Mouse (Mus musculus) midbrain, embryonic 14.5 days (tissue): ENCODE measurements at regions not wholly inside any gene's neighbourhood (a gene's known extent, or its start where the extent isn't known, plus 50 kb on each side); places are given as distances from the start of the nearest gene placed in this dataset.

Experiments used
- ATAC-seq: fragments of 200-750 bp; cut with Nextera tagmentation; 2 replicates; pipeline ENCODE4 v1.8.0; 2017; ENCODE audit warnings: moderate number of reproducible peaks, moderate library complexity; ENCODE audit not compliant: low FRiP score, low TSS enrichment
- DNase-seq: peaks from one replicate; pipeline ENCODE4 v3.0.0-alpha.2; 2015
- H3K27ac ChIP-seq: fragments of 300-500 bp; sonication (generic); replicated peaks from 2 replicates; pipeline ENCODE4 v1.5.1; 2014; ENCODE audit warnings: mild to moderate bottlenecking, low read depth, low read length, moderate library complexity
- H3K27me3 ChIP-seq: fragments of 300-500 bp; sonication (generic); 2 replicates; pipeline ENCODE4 v1.6.1; 2014; ENCODE audit warnings: low read length, control low read depth, mixed read lengths; ENCODE audit not compliant: control insufficient read depth, insufficient read depth
- H3K36me3 ChIP-seq: fragments of 300-500 bp; sonication (generic); 2 replicates; pipeline ENCODE4 v1.6.1; 2014; ENCODE audit warnings: low read length, control low read depth; ENCODE audit not compliant: control insufficient read depth, insufficient read depth
- H3K4me1 ChIP-seq: fragments of 300-500 bp; sonication (generic); 2 replicates; pipeline ENCODE4 v1.6.1; 2014; ENCODE audit warnings: mild to moderate bottlenecking, antibody characterized with exemption, low read length, control low read depth; ENCODE audit not compliant: control insufficient read depth, insufficient read depth
- H3K4me2 ChIP-seq: fragments of 300-500 bp; sonication (generic); 2 replicates; pipeline ENCODE4 v1.6.1; 2014; ENCODE audit warnings: mild to moderate bottlenecking, low read length, moderate library complexity
- H3K4me3 ChIP-seq: fragments of 300-500 bp; sonication (generic); replicated peaks from 2 replicates; pipeline ENCODE4 v1.5.1; 2014; ENCODE audit warnings: low read depth, low read length
- H3K9ac ChIP-seq: fragments of 300-500 bp; sonication (generic); replicated peaks from 2 replicates; pipeline ENCODE4 v1.6.1; 2014; ENCODE audit warnings: mild to moderate bottlenecking, low read length, moderate library complexity
- H3K9me3 ChIP-seq: fragments of 300-500 bp; sonication (generic); 2 replicates; pipeline ENCODE4 v1.6.1; 2016; ENCODE audit warnings: low read length, control low read depth, mixed read lengths; ENCODE audit not compliant: control insufficient read depth
- WGBS: fragments of 180-500 bp; shearing (Covaris S2); extraction: QIAGEN DNeasy Blood & Tissue Kit; methylation state at CpG from one replicate; pipeline ENCODE4 v1.1.7; 2014; 5-methylcytosine and 5-hydroxymethylcytosine counted together

DNA sequence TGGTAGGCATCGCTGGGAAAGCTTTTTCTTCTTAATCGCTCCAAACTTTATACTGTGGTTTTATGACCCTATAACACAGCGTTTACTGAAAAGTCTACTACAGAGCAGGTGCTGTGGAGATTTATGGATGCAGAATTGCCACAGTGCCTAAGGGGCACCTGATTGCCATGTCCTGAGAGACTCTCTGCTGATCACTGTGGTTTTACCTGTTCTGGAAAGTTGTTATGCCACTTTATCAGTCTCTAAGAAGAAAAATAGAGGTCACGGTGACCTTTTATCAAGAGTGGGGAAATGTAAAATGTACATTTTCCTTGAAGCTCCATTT is 250.0 kb downstream of the Trib2 start:
- Histone ChIP-seq H3K9me3 (no peaks in the 10 kb centered on the region), H3K27ac (no peak overlapping the region)

DNA sequence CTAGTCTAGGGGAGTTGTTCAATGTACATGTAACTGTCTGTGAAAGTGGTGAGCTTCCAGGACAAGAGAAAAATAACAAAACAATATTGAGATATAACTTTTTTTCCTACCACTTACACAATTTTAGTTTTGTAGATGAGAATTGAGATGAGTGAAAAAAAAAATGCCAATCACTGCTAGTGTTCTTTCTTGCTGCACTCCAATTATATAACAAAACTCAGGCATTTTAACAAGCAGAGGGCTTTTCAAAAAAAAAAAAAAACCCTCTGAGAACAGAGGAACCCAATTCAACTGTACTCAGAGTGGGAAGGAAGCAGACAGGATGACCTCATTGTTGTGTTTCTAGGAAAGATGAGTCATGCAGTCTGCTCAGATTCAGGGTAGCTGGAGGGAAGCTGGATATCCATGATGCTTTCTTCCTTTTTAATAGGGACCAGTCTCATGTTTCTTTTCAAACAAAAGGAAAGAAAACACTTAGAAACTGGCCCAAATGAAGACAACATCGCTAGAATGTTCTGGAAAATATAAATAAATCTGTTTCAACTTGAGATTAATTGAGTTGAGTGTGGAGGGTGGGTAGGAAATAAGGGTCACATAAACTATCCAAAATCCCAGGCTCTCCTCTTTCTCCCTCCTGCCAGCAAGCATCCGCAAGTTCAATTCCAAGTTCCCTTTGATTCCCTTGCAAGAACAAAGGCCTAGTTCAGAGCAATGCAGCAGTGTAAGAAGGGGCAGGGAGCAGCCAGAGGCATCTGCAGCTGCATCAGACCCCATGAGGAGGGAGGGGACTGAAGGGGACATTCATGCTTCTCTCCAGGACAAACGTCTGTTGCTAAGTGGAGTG is 250.6 kb downstream of the Trib2 start:
- peaks cover 5% of the 10 kb centered on the region; the same call in 1 of the 2 replicates for H3K4me1 ChIP-seq
- no peaks in the 10 kb centered on the region for H3K27me3 ChIP-seq
- H3K9me3 ChIP-seq, result no peaks in the 10 kb centered on the region
- H3K4me3 ChIP-seq, result no peak overlapping the region
- no peak overlapping the region for H3K4me2 ChIP-seq
- no peaks in the 10 kb centered on the region for H3K36me3 ChIP-seq
- DNase-seq (peak; percentile 21), ATAC-seq (no peak)
- 20% methylated on average over 3 of the region's 3 CpGs for whole genome bisulfite sequencing
- H3K27ac ChIP-seq, result no peak overlapping the region
- no peak overlapping the region for H3K9ac ChIP-seq

More for the DNA sequence above, 250.0 kb downstream of the Trib2 start:
- no peak overlapping the region for H3K4me2 ChIP-seq
- no peaks in the 10 kb centered on the region for H3K27me3 ChIP-seq
- H3K4me3 ChIP-seq, result no peak overlapping the region
- DNase-seq, result no peak
- H3K4me1 ChIP-seq, result peaks cover 5% of the 10 kb centered on the region; the same call in 1 of the 2 replicates
- no peaks in the 10 kb centered on the region for H3K36me3 ChIP-seq
- WGBS, result 49% methylated on average over 4 of the region's 4 CpGs
- H3K9ac ChIP-seq, result no peak overlapping the region
- no peak for ATAC-seq

DNA sequence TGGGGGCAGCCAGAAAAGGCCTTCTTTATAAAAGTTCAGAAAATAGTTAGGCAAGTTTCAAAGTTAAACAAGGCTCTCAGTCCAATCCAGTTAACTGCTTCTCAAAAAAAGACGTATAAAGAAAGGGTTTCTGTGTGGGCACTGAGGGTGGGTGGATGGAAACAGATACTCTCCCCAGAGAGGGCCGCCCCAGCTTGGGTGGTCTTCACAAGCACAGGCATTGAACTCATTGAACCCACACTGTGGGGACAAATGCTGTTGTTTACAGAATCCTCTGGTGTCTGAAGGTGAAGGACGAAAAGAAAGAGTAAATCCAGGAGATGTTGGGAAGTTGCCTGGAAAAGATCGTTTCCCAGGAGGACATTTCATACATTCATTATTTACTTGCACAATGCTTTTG is 253.9 kb downstream of the Trib2 start:
- no peak overlapping the region for H3K27ac ChIP-seq
- no peak for DNase-seq
- no peak overlapping the region for H3K4me3 ChIP-seq
- no peaks in the 10 kb centered on the region for H3K36me3 ChIP-seq
- 55% methylated on average over 4 of the region's 4 CpGs for WGBS
- no peaks in the 10 kb centered on the region for H3K9me3 ChIP-seq
- no peak overlapping the region for H3K9ac ChIP-seq
- H3K4me1 ChIP-seq, result peaks cover 5% of the 10 kb centered on the region; the same call in 1 of the 2 replicates
- H3K4me2 ChIP-seq, result no peak overlapping the region
- no peaks in the 10 kb centered on the region for H3K27me3 ChIP-seq
- ATAC-seq, result no peak

DNA sequence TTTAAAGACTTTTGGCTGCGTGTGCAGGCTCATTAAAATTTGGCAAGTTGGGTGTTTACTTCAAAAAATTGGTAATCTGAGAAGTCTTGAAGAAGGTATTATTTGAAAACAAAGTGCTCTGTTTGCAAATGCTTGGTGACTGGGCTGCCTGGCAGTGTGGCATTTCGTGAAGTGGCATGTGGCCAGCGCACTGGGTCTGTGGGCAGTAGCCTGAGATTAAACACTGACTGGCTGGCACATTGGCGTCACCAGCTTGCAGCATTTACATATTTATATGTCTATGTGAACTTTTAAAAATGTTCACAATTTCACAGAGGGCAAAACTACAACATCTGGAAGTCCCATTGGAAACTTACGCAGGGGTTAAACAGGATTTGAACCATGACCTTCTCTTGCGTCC is 261.3 kb downstream of the Trib2 start:
- 91% methylated on average over 6 of the region's 6 CpGs for WGBS
- no peaks in the 10 kb centered on the region for H3K4me1 ChIP-seq
- H3K9me3 ChIP-seq, result no peaks in the 10 kb centered on the region
- ATAC-seq (no peak), DNase-seq (no peak)
- no peak overlapping the region for H3K4me2 ChIP-seq
- H3K27ac ChIP-seq, result no peak overlapping the region
- H3K9ac ChIP-seq, result no peak overlapping the region
- H3K36me3 ChIP-seq, result no peaks in the 10 kb centered on the region
- H3K27me3 ChIP-seq, result no peaks in the 10 kb centered on the region
- no peak overlapping the region for H3K4me3 ChIP-seq

DNA sequence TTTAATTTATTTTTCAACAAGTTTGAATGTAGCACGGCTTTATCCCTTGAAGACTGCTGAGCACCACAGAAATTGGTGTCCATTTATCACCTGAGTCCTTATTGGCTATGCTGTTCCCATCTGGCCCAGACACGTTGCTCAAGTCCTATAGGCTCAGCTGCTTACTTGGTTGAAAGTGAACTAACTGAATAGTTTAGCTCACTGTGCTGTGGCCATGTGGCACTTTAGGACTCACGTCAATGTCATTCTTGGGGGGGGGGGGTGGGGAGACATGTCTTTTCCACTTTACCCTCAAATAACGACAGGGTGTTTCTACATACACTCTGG is 263.1 kb downstream of the Trib2 start:
- 49% methylated on average over 4 of the region's 4 CpGs for WGBS
- DNase-seq (no peak), ATAC-seq (no peak)

DNA sequence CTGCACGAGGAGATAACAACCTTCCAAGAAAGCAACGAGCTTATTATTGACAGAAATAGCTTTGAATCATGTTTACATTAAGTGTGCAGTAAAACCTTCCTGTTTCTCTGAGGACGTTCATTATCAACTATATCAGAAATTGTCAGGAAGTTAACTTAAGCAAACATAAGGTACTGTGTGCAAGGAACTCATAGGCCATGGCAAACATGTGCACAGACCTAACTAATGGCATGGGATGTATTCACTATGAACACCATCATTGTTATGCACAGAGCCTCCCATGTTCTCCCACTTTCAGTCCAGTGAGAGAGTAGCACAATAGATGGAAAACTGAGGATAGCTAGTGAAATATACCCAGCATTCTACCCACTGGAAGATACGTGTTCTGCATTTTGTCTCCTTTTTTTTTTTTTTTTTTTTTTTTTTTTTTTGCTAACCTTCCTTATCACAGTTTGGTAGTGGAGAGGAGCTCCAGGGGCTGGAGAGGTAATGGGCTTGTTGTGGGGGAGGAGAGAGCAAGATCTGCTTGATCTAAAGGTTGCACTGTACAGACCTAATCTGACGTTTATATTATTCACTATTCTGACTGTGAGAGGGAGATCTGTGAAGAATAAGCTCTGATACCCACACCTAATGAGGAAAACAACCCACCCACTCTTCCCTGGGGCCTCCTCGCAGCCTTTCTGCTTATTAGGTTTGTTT is 263.6 kb downstream of the Trib2 start:
- H3K27me3 ChIP-seq, result no peaks in the 10 kb centered on the region
- DNase-seq, result no peak
- 78% methylated on average over 6 of the region's 6 CpGs for WGBS
- H3K4me3 ChIP-seq, result no peak overlapping the region
- no peak overlapping the region for H3K27ac ChIP-seq
- no peak for ATAC-seq
- no peaks in the 10 kb centered on the region for H3K36me3 ChIP-seq
- no peak overlapping the region for H3K9ac ChIP-seq
- no peaks in the 10 kb centered on the region for H3K9me3 ChIP-seq
- H3K4me2 ChIP-seq, result no peak overlapping the region
- H3K4me1 ChIP-seq, result no peaks in the 10 kb centered on the region

More for the DNA sequence above, 263.1 kb downstream of the Trib2 start:
- Histone ChIP-seq H3K9me3 (no peaks in the 10 kb centered on the region), H3K4me3 (no peak overlapping the region), H3K4me2 (no peak overlapping the region), H3K9ac (no peak overlapping the region), H3K27ac (no peak overlapping the region), H3K4me1 (no peaks in the 10 kb centered on the region), H3K36me3 (no peaks in the 10 kb centered on the region), H3K27me3 (no peaks in the 10 kb centered on the region)

DNA sequence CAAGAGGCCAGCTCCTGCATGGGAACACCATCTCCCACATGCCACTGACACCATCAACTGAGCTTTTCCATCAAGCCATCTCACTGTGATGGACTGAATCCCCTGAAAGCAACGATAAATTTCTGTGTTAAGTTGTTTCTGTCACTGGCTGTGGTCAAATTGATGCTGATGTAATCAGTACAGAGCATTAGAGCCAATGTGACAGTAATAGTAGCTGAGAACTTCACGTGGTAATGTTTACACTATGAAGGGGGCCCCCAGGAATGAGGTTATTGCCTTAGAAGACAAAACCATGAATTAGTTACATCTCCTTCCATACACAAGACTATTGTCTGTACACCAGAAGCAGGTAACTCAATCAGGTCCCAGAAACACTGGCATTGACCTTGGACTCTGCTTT is 264.5 kb downstream of the Trib2 start:
- Histone ChIP-seq H3K27ac (no peak overlapping the region), H3K9me3 (no peaks in the 10 kb centered on the region), H3K36me3 (no peaks in the 10 kb centered on the region), H3K4me2 (no peak overlapping the region), H3K27me3 (no peaks in the 10 kb centered on the region), H3K4me1 (no peaks in the 10 kb centered on the region), H3K4me3 (no peak overlapping the region), H3K9ac (no peak overlapping the region)
- WGBS, result 83% methylated on average over 2 of the region's 2 CpGs
- no peak for ATAC-seq
- no peak for DNase-seq

DNA sequence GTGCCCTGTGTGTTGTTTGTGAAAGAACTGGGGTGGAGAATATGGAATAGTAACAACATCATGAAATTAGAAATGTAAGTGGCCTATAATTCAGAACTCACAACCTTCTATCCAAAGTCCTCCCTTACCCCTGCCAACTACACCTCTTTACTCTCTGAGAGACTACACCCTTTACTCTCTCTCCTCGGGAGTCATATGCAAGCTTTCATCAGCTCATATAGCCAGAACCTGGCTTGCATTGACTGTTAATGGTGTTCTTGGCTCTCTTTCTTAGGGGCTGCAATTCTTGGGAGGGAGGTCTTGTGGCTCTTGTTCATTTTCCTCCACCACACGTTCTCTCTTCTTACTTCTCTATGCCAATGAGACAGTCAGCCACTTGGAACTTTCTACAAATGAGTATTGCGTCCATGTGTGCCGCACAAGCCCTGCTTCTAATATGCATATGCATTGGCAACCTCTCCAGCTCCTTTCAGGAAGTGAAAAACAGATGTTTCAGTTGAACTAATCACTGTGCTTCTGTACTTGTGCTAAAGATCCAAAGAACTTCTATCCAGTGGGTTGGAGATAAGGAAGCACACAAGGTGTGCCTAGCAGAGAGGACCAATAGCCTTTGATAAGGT is 265.3 kb downstream of the Trib2 start:
- H3K27ac ChIP-seq, result no peak overlapping the region
- DNase-seq (no peak), ATAC-seq (no peak)
- no peaks in the 10 kb centered on the region for H3K4me1 ChIP-seq
- H3K9me3 ChIP-seq, result no peaks in the 10 kb centered on the region
- no peak overlapping the region for H3K4me2 ChIP-seq
- no peak overlapping the region for H3K9ac ChIP-seq
- H3K36me3 ChIP-seq, result no peaks in the 10 kb centered on the region
- 82% methylated on average over 4 of the region's 4 CpGs for WGBS
- no peak overlapping the region for H3K4me3 ChIP-seq
- H3K27me3 ChIP-seq, result no peaks in the 10 kb centered on the region
